Mouse (Mus musculus) cortical plate, adult 2 months (tissue): ENCODE data around the gene Tmem230.

Source experiments
- CTCF ChIP-seq: fragments of 200-500 bp; IDR thresholded peaks from 2 replicates; pipeline ENCODE4 v1.5.1; 2011; ENCODE audit warnings: mild to moderate bottlenecking, control low read depth, low read length; ENCODE audit not compliant: insufficient read depth; ENCODE audit errors: extremely low read depth
- POLR2A ChIP-seq: fragments of 200-500 bp; IDR thresholded peaks from 2 replicates; pipeline ENCODE4 v1.6.1; 2011; ENCODE audit warnings: mild to moderate bottlenecking, low read length, control low read depth; ENCODE audit not compliant: insufficient read depth; ENCODE audit errors: extremely low read depth

DNA sequence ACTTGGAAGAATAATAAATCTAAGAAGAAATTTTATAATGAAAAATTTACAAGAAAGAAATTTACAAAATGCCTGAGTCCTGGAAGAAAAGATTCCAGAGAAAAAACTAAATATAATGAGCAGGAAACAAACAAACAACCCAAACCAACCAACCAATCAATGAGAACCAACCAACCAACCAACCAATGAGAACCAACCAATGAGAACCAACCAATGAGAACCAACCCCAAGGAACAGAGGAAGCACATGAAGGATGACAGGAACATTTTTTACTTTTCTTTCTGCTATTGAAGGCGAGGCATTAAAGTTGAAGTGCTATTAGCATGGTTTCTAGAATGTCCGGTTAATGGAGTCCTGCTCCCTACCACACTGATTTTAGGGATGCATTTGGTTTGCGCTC, 13.0 kb upstream of the Tmem230 start:
- TF ChIP-seq CTCF (no peak), POLR2A (no peak)
